Mouse (Mus musculus) heart, embryonic 13.5 days (tissue): ENCODE results near the gene E130114P18Rik. TPM values are rescaled to one million over a fixed set of nuclear protein-coding genes. Genes with fewer than 3 reads are reported as not detected.
A peak's percentile ranks its signal among the peaks of the same experiment; 100 is the strongest.

Experiments used
- ATAC-seq: fragments of 200-750 bp; cut with Nextera tagmentation; 2 replicates; pipeline ENCODE4 v1.8.0; 2017; ENCODE audit warnings: moderate TSS enrichment; ENCODE audit not compliant: insufficient number of reproducible peaks, low FRiP score, low TSS enrichment; ENCODE audit errors: extremely low read depth
- H3K27ac ChIP-seq: fragments of 300-500 bp; sonication (generic); replicated peaks from 2 replicates; pipeline ENCODE4 v1.5.1; 2015; ENCODE audit warnings: moderate library complexity, mild to moderate bottlenecking, inconsistent platforms
- H3K27me3 ChIP-seq: fragments of 300-500 bp; sonication (generic); replicated peaks from 2 replicates; pipeline ENCODE4 v1.6.1; 2015; ENCODE audit warnings: mild to moderate bottlenecking, inconsistent platforms
- H3K36me3 ChIP-seq: fragments of 300-500 bp; sonication (generic); 2 replicates; pipeline ENCODE4 v1.6.1; 2015; ENCODE audit warnings: mild to moderate bottlenecking, inconsistent platforms
- H3K4me1 ChIP-seq: fragments of 300-500 bp; sonication (generic); 2 replicates; pipeline ENCODE4 v1.6.1; 2015; ENCODE audit warnings: inconsistent platforms
- H3K4me2 ChIP-seq: fragments of 300-500 bp; sonication (generic); 2 replicates; pipeline ENCODE4 v1.6.1; 2015; ENCODE audit warnings: inconsistent platforms, mild to moderate bottlenecking, moderate library complexity
- H3K4me3 ChIP-seq: fragments of 300-500 bp; sonication (generic); 2 replicates; pipeline ENCODE4 v1.5.1; 2015; ENCODE audit warnings: moderate library complexity, mild to moderate bottlenecking, inconsistent platforms
- H3K9ac ChIP-seq: fragments of 300-500 bp; sonication (generic); 2 replicates; pipeline ENCODE4 v1.6.1; 2015; ENCODE audit warnings: inconsistent platforms, mild to moderate bottlenecking, moderate library complexity
- H3K9me3 ChIP-seq: fragments of 300-500 bp; sonication (generic); 2 replicates; pipeline ENCODE4 v1.6.1; 2016; ENCODE audit warnings: inconsistent platforms
- WGBS: fragments of 180-500 bp; shearing (Covaris S2); methylation state at CpG from one replicate; pipeline ENCODE4 v1.1.7; 2015; ENCODE audit warnings: mixed read lengths; 5-methylcytosine and 5-hydroxymethylcytosine counted together
- polyA plus RNA-seq: library from polyadenylated mRNA; unstranded; fragments of >200 nt; fragmentation: Nextera tagmentation; extraction: Ambion mirVana; gene quantifications from 2 replicates; pipeline ENCODE4 v1.2.1, GENCODE M21; 2015

Gene E130114P18Rik
- polyA plus RNA-seq, 1 experiment from 2014 or later = 0.48 TPM

- H3K9me3 ChIP-seq = no peaks in the 10 kb centered on the region
- no peaks in the 10 kb centered on the region for H3K27me3 ChIP-seq
- no peaks in the 10 kb centered on the region for H3K36me3 ChIP-seq
- no peak overlapping the region for H3K4me2 ChIP-seq
- 59% methylated on average over 6 of the region's 6 CpGs for WGBS
- no peak for ATAC-seq
- H3K27ac ChIP-seq = no peak overlapping the region
- H3K9ac ChIP-seq = no peak overlapping the region
- H3K4me3 ChIP-seq = no peak overlapping the region
- H3K4me1 ChIP-seq = peaks cover 6% of the 10 kb centered on the region
Measured at GRCm38 (mm10) chr4:97714616-97715015, 63.3 kb downstream of the E130114P18Rik start.

- Histone ChIP-seq H3K4me1 (peaks cover 6% of the 10 kb centered on the region), H3K4me2 (no peak overlapping the region), H3K27ac (no peak overlapping the region), H3K27me3 (no peaks in the 10 kb centered on the region), H3K9ac (no peak overlapping the region), H3K9me3 (no peaks in the 10 kb centered on the region), H3K4me3 (no peak overlapping the region), H3K36me3 (no peaks in the 10 kb centered on the region)
- ATAC-seq = no peak
- 74% methylated on average over 6 of the region's 6 CpGs for WGBS
Measured at GRCm38 (mm10) chr4:97714101-97714615, 63.7 kb downstream of the E130114P18Rik start.

- H3K4me1 ChIP-seq = peaks cover 6% of the 10 kb centered on the region
- no peak overlapping the region for H3K9ac ChIP-seq
- WGBS = 39% methylated on average over 1 of the region's 1 CpGs
- H3K27ac ChIP-seq = no peak overlapping the region
- no peak for ATAC-seq
- H3K4me2 ChIP-seq = no peak overlapping the region
- H3K36me3 ChIP-seq = no peaks in the 10 kb centered on the region
- no peak overlapping the region for H3K4me3 ChIP-seq
- H3K9me3 ChIP-seq = no peaks in the 10 kb centered on the region
- no peaks in the 10 kb centered on the region for H3K27me3 ChIP-seq
Measured at GRCm38 (mm10) chr4:97712547-97712946, 65.3 kb downstream of the E130114P18Rik start.

- 64% methylated on average over 9 of the region's 9 CpGs for WGBS
- Histone ChIP-seq H3K27me3 (no peaks in the 10 kb centered on the region), H3K4me1 (peaks cover 18% of the 10 kb centered on the region), H3K36me3 (no peaks in the 10 kb centered on the region), H3K27ac (no peak overlapping the region), H3K4me3 (no peak overlapping the region), H3K4me2 (no peak overlapping the region), H3K9me3 (no peaks in the 10 kb centered on the region), H3K9ac (no peak overlapping the region)
- no peak for ATAC-seq
Measured at GRCm38 (mm10) chr4:97710048-97710765, 67.7 kb downstream of the E130114P18Rik start.

GRCm38 (mm10) chr4:97707373-97708152, 70.3 kb downstream of the E130114P18Rik start:
- Histone ChIP-seq H3K4me1 (peaks cover 12% of the 10 kb centered on the region), H3K27ac (no peak overlapping the region), H3K9ac (no peak overlapping the region), H3K27me3 (no peaks in the 10 kb centered on the region), H3K36me3 (no peaks in the 10 kb centered on the region), H3K9me3 (no peaks in the 10 kb centered on the region), H3K4me2 (no peak overlapping the region), H3K4me3 (no peak overlapping the region)
- ATAC-seq = no peak
- WGBS = 67% methylated on average over 22 of the region's 22 CpGs

- WGBS = 69% methylated on average over 7 of the region's 7 CpGs
- no peak overlapping the region for H3K9ac ChIP-seq
- H3K4me2 ChIP-seq = no peak overlapping the region
- no peak for ATAC-seq
- H3K27ac ChIP-seq = no peak overlapping the region
- no peak overlapping the region for H3K4me3 ChIP-seq
- H3K36me3 ChIP-seq = no peaks in the 10 kb centered on the region
- H3K4me1 ChIP-seq = 0 out of 2 replicates have a peak, but pooled peaks cover 4% of the 10 kb centered on the region
- no peaks in the 10 kb centered on the region for H3K27me3 ChIP-seq
- H3K9me3 ChIP-seq = no peaks in the 10 kb centered on the region
Measured at GRCm38 (mm10) chr4:97696684-97697615, 80.9 kb downstream of the E130114P18Rik start.

GRCm38 (mm10) chr4:97695414-97696040, 82.4 kb downstream of the E130114P18Rik start:
- no peak for ATAC-seq
- H3K4me1 ChIP-seq = peaks cover 6% of the 10 kb centered on the region
- no peak overlapping the region for H3K4me3 ChIP-seq
- no peaks in the 10 kb centered on the region for H3K36me3 ChIP-seq
- no peak overlapping the region for H3K9ac ChIP-seq
- WGBS = 50% methylated on average over 7 of the region's 7 CpGs
- no peaks in the 10 kb centered on the region for H3K27me3 ChIP-seq
- no peaks in the 10 kb centered on the region for H3K9me3 ChIP-seq
- no peak overlapping the region for H3K4me2 ChIP-seq
- no peak overlapping the region for H3K27ac ChIP-seq

- Histone ChIP-seq H3K27ac (no peak overlapping the region), H3K4me2 (no peak overlapping the region), H3K4me1 (peaks cover 19% of the 10 kb centered on the region), H3K9me3 (no peaks in the 10 kb centered on the region), H3K36me3 (no peaks in the 10 kb centered on the region), H3K27me3 (no peaks in the 10 kb centered on the region), H3K9ac (no peak overlapping the region), H3K4me3 (no peak overlapping the region)
- WGBS = 73% methylated on average over 4 of the region's 4 CpGs
- no peak for ATAC-seq
Measured at GRCm38 (mm10) chr4:97693931-97694330, 83.9 kb downstream of the E130114P18Rik start.

GRCm38 (mm10) chr4:97693054-97693453, 84.8 kb downstream of the E130114P18Rik start:
- Histone ChIP-seq H3K27me3 (no peaks in the 10 kb centered on the region), H3K4me3 (no peak overlapping the region), H3K4me2 (no peak overlapping the region), H3K27ac (no peak overlapping the region), H3K9ac (no peak overlapping the region), H3K4me1 (peaks cover 19% of the 10 kb centered on the region), H3K9me3 (no peaks in the 10 kb centered on the region), H3K36me3 (no peaks in the 10 kb centered on the region)
- ATAC-seq = no peak
- 78% methylated on average over 4 of the region's 4 CpGs for WGBS

GRCm38 (mm10) chr4:97690384-97690766, 87.5 kb downstream of the E130114P18Rik start:
- no peak for ATAC-seq
- no peak overlapping the region for H3K9ac ChIP-seq
- peak overlapping the region; percentile 63 for H3K27ac ChIP-seq
- no peaks in the 10 kb centered on the region for H3K9me3 ChIP-seq
- H3K4me1 ChIP-seq = peaks cover 20% of the 10 kb centered on the region
- H3K27me3 ChIP-seq = no peaks in the 10 kb centered on the region
- no peaks in the 10 kb centered on the region for H3K36me3 ChIP-seq
- WGBS = 70% methylated on average over 7 of the region's 7 CpGs
- H3K4me3 ChIP-seq = no peak overlapping the region
- no peak overlapping the region for H3K4me2 ChIP-seq
